Mouse (Mus musculus) ovary, adult 2 months (tissue): ENCODE data around the gene Serpinb2. TPM values are rescaled to one million over a fixed set of nuclear protein-coding genes. Genes with fewer than 3 reads are reported as not detected.

Experiments used
- polyA plus RNA-seq: library from polyadenylated mRNA; depleted of rRNA; stranded (reverse); fragments of >200 nt; gene quantifications from 2 replicates; pipeline ENCODE4 v1.2.3, GENCODE M21; 2012; rRNA removed

Serpinb2 gene
- 0.07 TPM in 1 of 2 replicates, not detected in the other for polyA plus RNA-seq

DNA sequence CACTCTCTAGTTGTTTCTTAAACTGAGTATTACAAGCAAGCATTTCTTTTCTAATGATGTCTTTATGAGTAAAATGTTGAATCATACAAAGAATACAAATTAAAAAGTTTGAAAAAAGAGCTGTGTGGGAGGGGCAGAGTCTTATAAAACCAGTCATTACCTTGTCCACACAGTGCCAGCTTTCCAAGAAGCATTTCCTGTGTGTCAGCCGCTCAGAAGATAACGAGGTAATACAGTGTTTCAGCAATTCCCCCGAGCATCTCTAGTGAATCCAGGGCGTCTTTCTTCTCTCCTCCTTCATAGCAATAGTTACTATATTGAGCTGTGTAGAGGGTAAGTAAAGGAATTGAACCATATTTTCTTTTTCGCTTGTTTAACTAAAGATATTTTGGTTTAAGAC lies at the start of gene Serpinb2:
Gene Serpinb2 (plus strand): TSS at position 172 of the 400 bp plus-strand sequence.

Other genes starting within 250 kb of the Serpinb2 start
- gene Serpinb3b, start 233.1 kb upstream of the Serpinb2 start, polyA plus RNA-seq = not detected in 2 replicates
- gene Serpinb3c, start 233.1 kb upstream of the Serpinb2 start, polyA plus RNA-seq = not detected in 2 replicates
- gene Serpinb11, start 150.2 kb upstream of the Serpinb2 start, polyA plus RNA-seq = 0.38 and 0.44 TPM in 2 replicates
- gene Serpinb7, start 111.8 kb upstream of the Serpinb2 start, polyA plus RNA-seq = not detected in 2 replicates
- gene Serpinb8, start 78.6 kb downstream of the Serpinb2 start, polyA plus RNA-seq = 0.69 and 1.0 TPM in 2 replicates